Mouse (Mus musculus): Measurements from ENCODE around the gene Mx1. TPM values are rescaled to one million over a fixed set of nuclear protein-coding genes. Genes with fewer than 3 reads are reported as not detected.

Gene Mx1
- polyA plus RNA-seq, 1 experiment from 2014 or later: not detected

GRCm38 (mm10) chr16:97434206-97434605 is 28.5 kb downstream of the Mx1 start:
- H3K27me3 ChIP-seq (ENCODE audit: low read depth, poor library complexity, severe bottlenecking): no peaks in the 10 kb centered on the region
- no peaks in the 10 kb centered on the region for H3K4me1 ChIP-seq
- no peak overlapping the region for H3K4me3 ChIP-seq
- H3K27ac ChIP-seq (replicated peaks): no peak overlapping the region
- no peaks in the 10 kb centered on the region for H3K9me3 ChIP-seq (replicated peaks)
- 91% methylated on average over 2 of the region's 2 CpGs for WGBS
- no peaks in the 10 kb centered on the region for H3K36me3 ChIP-seq
- no peak for DNase-seq (ENCODE audit: low spot score)

DNA sequence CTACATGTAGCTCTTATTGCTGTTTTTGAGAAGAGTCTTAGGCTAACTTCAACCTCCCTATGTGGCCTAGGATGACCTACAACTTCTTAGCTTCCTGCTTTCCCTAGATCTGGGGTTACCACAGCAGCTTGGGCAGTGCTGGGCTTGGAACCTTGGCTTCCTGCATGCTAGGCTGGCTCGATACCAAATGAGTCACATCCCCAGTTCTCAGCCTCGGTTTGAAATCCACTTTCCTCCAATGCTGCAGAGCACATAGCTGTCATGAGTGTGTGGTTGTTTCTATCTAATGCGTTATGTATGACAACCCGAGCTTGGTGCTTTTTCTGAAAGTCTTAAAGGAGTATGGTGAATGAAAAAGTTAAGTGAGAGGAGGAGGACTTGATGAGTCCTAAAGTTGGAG is 31.4 kb downstream of the Mx1 start:
- 88% methylated on average over 4 of the region's 4 CpGs for WGBS
- no peaks in the 10 kb centered on the region for H3K27me3 ChIP-seq (ENCODE audit: low read depth, poor library complexity, severe bottlenecking)

DNA sequence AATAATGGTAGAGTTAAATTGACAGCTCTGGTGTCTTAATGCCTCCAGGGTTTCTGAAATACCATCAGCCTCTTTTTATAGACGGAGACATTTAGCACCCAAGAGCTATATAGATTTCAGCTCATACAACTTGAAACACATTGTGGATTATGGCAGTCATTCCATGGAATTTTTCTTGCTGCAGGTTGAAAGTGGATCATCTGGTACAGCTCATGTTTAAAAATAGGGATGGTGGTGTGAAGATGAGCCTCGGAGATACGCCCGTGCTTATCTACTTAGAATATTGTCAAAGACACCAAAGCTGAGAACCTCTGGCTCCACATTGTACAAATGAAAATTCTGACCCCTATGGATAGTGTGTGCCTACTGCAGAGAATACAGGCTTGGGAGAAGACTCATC is 32.6 kb downstream of the Mx1 start:
- no peak overlapping the region for H3K4me3 ChIP-seq
- no peaks in the 10 kb centered on the region for H3K4me1 ChIP-seq
- H3K9me3 ChIP-seq (replicated peaks): no peaks in the 10 kb centered on the region
- no peaks in the 10 kb centered on the region for H3K36me3 ChIP-seq
- no peaks in the 10 kb centered on the region for H3K27me3 ChIP-seq (ENCODE audit: low read depth, poor library complexity, severe bottlenecking)
- DNase-seq (ENCODE audit: low spot score): no peak
- H3K27ac ChIP-seq (replicated peaks): no peak overlapping the region
- WGBS: 94% methylated on average over 4 of the region's 4 CpGs

More for the DNA sequence above, 31.4 kb downstream of the Mx1 start:
- no peaks in the 10 kb centered on the region for H3K4me1 ChIP-seq
- no peak overlapping the region for H3K4me3 ChIP-seq
- H3K9me3 ChIP-seq (replicated peaks): no peaks in the 10 kb centered on the region
- H3K36me3 ChIP-seq: no peaks in the 10 kb centered on the region
- DNase-seq (ENCODE audit: low spot score): no peak
- no peak overlapping the region for H3K27ac ChIP-seq (replicated peaks)

GRCm38 (mm10) chr16:97428026-97428425 is 34.7 kb downstream of the Mx1 start:
- 86% methylated on average over 3 of the region's 3 CpGs for WGBS
- Histone ChIP-seq H3K9me3 (replicated peaks) (no peaks in the 10 kb centered on the region), H3K4me3 (no peak overlapping the region), H3K4me1 (no peaks in the 10 kb centered on the region), H3K27me3 (ENCODE audit: low read depth, poor library complexity, severe bottlenecking) (no peaks in the 10 kb centered on the region), H3K36me3 (no peaks in the 10 kb centered on the region), H3K27ac (replicated peaks) (no peak overlapping the region)
- DNase-seq (ENCODE audit: low spot score): no peak

GRCm38 (mm10) chr16:97423627-97424026 is 39.1 kb downstream of the Mx1 start:
- 77% methylated on average over 1 of the region's 1 CpGs for WGBS
- Histone ChIP-seq H3K4me3 (no peak overlapping the region), H3K9me3 (replicated peaks) (no peaks in the 10 kb centered on the region), H3K27me3 (ENCODE audit: low read depth, poor library complexity, severe bottlenecking) (no peaks in the 10 kb centered on the region), H3K27ac (replicated peaks) (no peak overlapping the region), H3K36me3 (no peaks in the 10 kb centered on the region), H3K4me1 (no peaks in the 10 kb centered on the region)
- no peak for DNase-seq (ENCODE audit: low spot score)

- H3K4me1 ChIP-seq: 0 out of 2 replicates have a peak, but pooled peaks cover 2% of the 10 kb centered on the region
- DNase-seq (ENCODE audit: low spot score): no peak
- H3K9me3 ChIP-seq (replicated peaks): no peaks in the 10 kb centered on the region
- H3K36me3 ChIP-seq: no peaks in the 10 kb centered on the region
- 92% methylated on average over 6 of the region's 6 CpGs for WGBS
- no peaks in the 10 kb centered on the region for H3K27me3 ChIP-seq (ENCODE audit: low read depth, poor library complexity, severe bottlenecking)
- no peak overlapping the region for H3K27ac ChIP-seq (replicated peaks)
- no peak overlapping the region for H3K4me3 ChIP-seq
Measured at GRCm38 (mm10) chr16:97421671-97422070, 41.0 kb downstream of the Mx1 start.

DNA sequence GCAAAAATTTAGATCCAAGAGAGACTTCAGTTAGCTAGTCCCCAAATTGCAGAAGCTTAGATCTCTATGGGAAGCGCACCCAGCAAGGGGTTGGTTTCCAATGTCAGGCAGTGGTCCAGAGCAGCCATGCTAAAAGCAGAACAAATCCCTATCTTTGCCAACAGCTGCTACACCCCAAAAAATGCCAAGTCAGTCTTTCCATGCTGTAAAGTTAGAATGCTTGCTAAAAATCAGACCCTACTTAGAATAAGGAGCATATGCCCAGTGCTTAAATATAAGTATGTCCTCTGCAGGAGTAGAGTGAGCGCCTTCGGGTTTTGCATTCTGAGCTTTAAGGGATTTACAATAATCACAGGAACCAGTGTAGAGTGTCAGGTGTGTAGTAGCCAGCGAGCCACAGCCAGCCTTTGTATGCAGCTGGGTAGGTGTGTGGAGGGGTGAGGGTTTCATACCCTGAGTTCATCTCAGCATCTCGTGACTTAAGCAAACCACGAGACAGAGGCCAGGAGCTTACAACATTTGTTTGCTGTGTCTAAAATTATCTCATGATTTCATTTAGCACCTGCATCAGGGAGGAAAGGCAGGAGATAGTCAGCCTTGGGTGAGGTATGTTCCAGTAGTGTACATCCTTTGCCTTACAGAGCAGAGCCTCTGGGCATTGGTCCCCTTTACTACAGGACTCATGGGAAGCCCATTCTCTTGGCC is 43.8 kb downstream of the Mx1 start:
- Histone ChIP-seq H3K4me1 (0 out of 2 replicates have a peak, but pooled peaks cover 2% of the 10 kb centered on the region), H3K4me3 (no peak overlapping the region), H3K27ac (replicated peaks) (no peak overlapping the region), H3K9me3 (replicated peaks) (no peaks in the 10 kb centered on the region), H3K36me3 (no peaks in the 10 kb centered on the region), H3K27me3 (ENCODE audit: low read depth, poor library complexity, severe bottlenecking) (no peaks in the 10 kb centered on the region)
- no peak for DNase-seq (ENCODE audit: low spot score)
- WGBS: 91% methylated on average over 6 of the region's 6 CpGs

DNA sequence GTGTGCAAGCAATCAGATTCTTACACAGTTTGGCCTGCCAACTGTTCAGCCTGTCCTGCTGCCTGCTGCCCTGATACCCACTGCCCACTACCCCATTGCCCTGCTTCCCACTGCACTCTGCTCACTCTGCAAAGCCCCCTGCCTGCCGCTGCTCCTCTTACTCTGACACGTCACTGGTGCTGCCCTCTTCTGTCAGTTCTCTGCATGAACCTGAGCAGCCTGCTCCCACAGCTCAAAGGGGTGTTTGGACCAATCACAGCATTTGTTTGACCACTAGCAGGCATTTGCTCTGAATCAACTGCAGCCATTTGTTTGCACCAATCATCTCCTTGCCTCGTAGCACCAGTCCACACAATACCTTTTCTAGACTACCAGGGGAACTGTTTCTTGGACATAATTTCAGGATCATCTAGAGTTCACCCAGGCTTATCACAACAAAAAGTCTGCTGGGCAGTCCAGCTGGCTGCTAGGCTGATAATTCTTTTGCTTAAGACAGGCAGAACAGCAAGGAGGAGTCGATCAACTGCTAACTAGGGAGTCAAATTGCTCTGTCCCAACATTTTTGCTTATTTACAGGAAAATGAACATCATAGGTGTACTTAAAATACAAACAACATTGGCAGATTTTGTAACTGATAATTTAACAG is 44.7 kb downstream of the Mx1 start:
- H3K27ac ChIP-seq (replicated peaks): 0 out of 2 replicates have a peak overlapping the region, but pooled peaks have one; percentile 13
- no peak overlapping the region for H3K4me3 ChIP-seq
- WGBS: 22% methylated on average over 4 of the region's 4 CpGs
- H3K9me3 ChIP-seq (replicated peaks): no peaks in the 10 kb centered on the region
- H3K4me1 ChIP-seq: 0 out of 2 replicates have a peak, but pooled peaks cover 2% of the 10 kb centered on the region
- no peaks in the 10 kb centered on the region for H3K27me3 ChIP-seq (ENCODE audit: low read depth, poor library complexity, severe bottlenecking)
- no peaks in the 10 kb centered on the region for H3K36me3 ChIP-seq
- DNase-seq (ENCODE audit: low spot score): peak; percentile 72

DNA sequence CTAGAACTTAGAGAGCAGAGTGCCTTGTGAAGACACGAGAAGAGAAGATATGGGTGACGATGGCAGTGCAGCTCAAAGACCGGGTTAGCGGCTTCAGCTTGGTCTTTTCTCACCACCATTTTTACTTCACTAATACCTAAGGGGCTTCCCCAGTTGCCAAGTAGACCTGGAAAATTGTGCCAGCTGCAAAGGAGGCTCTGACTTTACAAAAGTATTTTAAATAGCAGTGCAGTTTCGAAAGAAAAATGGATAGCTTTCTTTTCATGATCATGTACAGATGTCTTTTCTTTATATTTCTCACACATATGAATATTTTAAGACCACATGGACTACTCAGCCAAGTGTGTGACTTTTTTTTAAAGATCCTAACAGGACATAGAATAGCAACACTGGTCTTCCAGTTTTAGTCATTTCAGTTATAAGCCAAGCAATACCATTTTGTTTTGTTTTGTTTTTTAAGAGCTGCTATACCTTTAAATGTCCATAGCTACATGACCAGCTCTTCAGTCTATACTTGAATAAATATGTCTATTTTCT is 57.2 kb downstream of the Mx1 start:
- no peaks in the 10 kb centered on the region for H3K9me3 ChIP-seq (replicated peaks)
- H3K36me3 ChIP-seq: no peaks in the 10 kb centered on the region
- 91% methylated on average over 5 of the region's 5 CpGs for WGBS

GRCm38 (mm10) chr16:97402213-97402785 is 60.4 kb downstream of the Mx1 start:
- 84% methylated on average over 4 of the region's 4 CpGs for WGBS
- Histone ChIP-seq H3K9me3 (replicated peaks) (no peaks in the 10 kb centered on the region), H3K4me3 (no peak overlapping the region), H3K4me1 (peaks cover 7% of the 10 kb centered on the region; the same call in 1 of the 2 replicates), H3K36me3 (no peaks in the 10 kb centered on the region), H3K27me3 (ENCODE audit: low read depth, poor library complexity, severe bottlenecking) (no peaks in the 10 kb centered on the region), H3K27ac (replicated peaks) (no peak overlapping the region)
- no peak for DNase-seq (ENCODE audit: low spot score)

More for the DNA sequence above, 57.2 kb downstream of the Mx1 start:
- no peak for DNase-seq (ENCODE audit: low spot score)
- Histone ChIP-seq H3K4me3 (no peak overlapping the region), H3K4me1 (peaks cover 7% of the 10 kb centered on the region; the same call in 1 of the 2 replicates), H3K27me3 (ENCODE audit: low read depth, poor library complexity, severe bottlenecking) (no peaks in the 10 kb centered on the region), H3K27ac (replicated peaks) (no peak overlapping the region)

DNA sequence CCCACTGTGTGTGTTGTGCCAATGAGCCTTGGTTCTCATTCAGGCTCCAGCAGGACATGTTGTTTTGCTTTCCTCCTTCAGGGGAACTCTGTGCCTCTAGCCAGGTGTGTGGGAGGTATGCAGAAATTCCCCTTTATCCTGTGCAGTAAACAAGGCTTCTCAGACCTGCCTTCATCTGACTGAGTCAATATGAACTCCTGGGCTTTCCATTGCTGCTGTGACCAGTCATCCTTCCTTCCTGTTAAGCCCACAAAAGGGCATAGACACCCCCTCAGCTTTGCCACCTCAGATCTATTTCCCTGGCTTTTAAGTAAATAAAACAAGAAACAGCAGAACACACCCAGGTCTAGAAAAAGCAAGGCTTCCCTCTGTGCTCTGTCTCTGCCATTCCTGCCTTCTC is 61.0 kb downstream of the Mx1 start:
- Histone ChIP-seq H3K4me1 (peaks cover 7% of the 10 kb centered on the region; the same call in 1 of the 2 replicates), H3K36me3 (no peaks in the 10 kb centered on the region), H3K27ac (replicated peaks) (no peak overlapping the region), H3K4me3 (no peak overlapping the region), H3K27me3 (ENCODE audit: low read depth, poor library complexity, severe bottlenecking) (no peaks in the 10 kb centered on the region), H3K9me3 (replicated peaks) (no peaks in the 10 kb centered on the region)
- no peak for DNase-seq (ENCODE audit: low spot score)

GRCm38 (mm10) chr16:97399991-97400390 is 62.7 kb downstream of the Mx1 start:
- Histone ChIP-seq H3K36me3 (no peaks in the 10 kb centered on the region), H3K4me3 (no peak overlapping the region), H3K9me3 (replicated peaks) (no peaks in the 10 kb centered on the region), H3K27me3 (ENCODE audit: low read depth, poor library complexity, severe bottlenecking) (no peaks in the 10 kb centered on the region), H3K27ac (replicated peaks) (no peak overlapping the region), H3K4me1 (peaks cover 7% of the 10 kb centered on the region; the same call in 1 of the 2 replicates)
- 95% methylated on average over 4 of the region's 4 CpGs for WGBS
- DNase-seq (ENCODE audit: low spot score): no peak

Measured in midbrain, embryonic 10.5 days (tissue).